Mouse (Mus musculus): Measurements from ENCODE around the gene Flrt1. TPM values are rescaled to one million over a fixed set of nuclear protein-coding genes. Genes with fewer than 3 reads are reported as not detected.

Flrt1 gene
- polyA plus RNA-seq, 1 experiment from 2014 or later, result 1.5 TPM

Other genes with a start within 250 kb of the Flrt1 start
- gene Ccdc88b, start 247.5 kb downstream of the Flrt1 start, polyA plus RNA-seq (2015; fragmentation: Nextera tagmentation; extraction: Ambion mirVana), result 18.8 and 23.0 TPM in 2 replicates
- gene Trmt112, start 196.0 kb downstream of the Flrt1 start, polyA plus RNA-seq (2015; fragmentation: Nextera tagmentation; extraction: Ambion mirVana), result 234 and 240 TPM in 2 replicates
- 276 and 282 TPM in 2 replicates for gene Prdx5, start 195.6 kb downstream of the Flrt1 start, polyA plus RNA-seq (2015; fragmentation: Nextera tagmentation; extraction: Ambion mirVana)
- 11.4 and 13.7 TPM in 2 replicates for gene Esrra, start 183.9 kb downstream of the Flrt1 start, polyA plus RNA-seq (2015; fragmentation: Nextera tagmentation; extraction: Ambion mirVana)
- 7.4 and 8.0 TPM in 2 replicates for gene Catsperz, start 180.3 kb downstream of the Flrt1 start, polyA plus RNA-seq (2015; fragmentation: Nextera tagmentation; extraction: Ambion mirVana)
- gene Kcnk4, start 171.2 kb downstream of the Flrt1 start, polyA plus RNA-seq (2015; fragmentation: Nextera tagmentation; extraction: Ambion mirVana), result 3.6 and 5.0 TPM in 2 replicates
- gene Bad, start 163.9 kb downstream of the Flrt1 start, polyA plus RNA-seq (2015; fragmentation: Nextera tagmentation; extraction: Ambion mirVana), result 66.7 and 69.9 TPM in 2 replicates
- 12.3 and 19.5 TPM in 2 replicates for gene Gpr137, start 163.2 kb downstream of the Flrt1 start, polyA plus RNA-seq (2015; fragmentation: Nextera tagmentation; extraction: Ambion mirVana)
- gene Ppp1r14b, start 130.8 kb downstream of the Flrt1 start, polyA plus RNA-seq (2015; fragmentation: Nextera tagmentation; extraction: Ambion mirVana), result 421 and 425 TPM in 2 replicates
- gene Plcb3, start 129.3 kb downstream of the Flrt1 start, polyA plus RNA-seq (2015; fragmentation: Nextera tagmentation; extraction: Ambion mirVana), result 6.2 and 7.3 TPM in 2 replicates
- gene Fkbp2, start 125.2 kb downstream of the Flrt1 start, polyA plus RNA-seq (2015; fragmentation: Nextera tagmentation; extraction: Ambion mirVana), result 90.6 and 99.5 TPM in 2 replicates
- gene Vegfb, start 118.1 kb downstream of the Flrt1 start, polyA plus RNA-seq (2015; fragmentation: Nextera tagmentation; extraction: Ambion mirVana), result 23.9 and 24.8 TPM in 2 replicates
- gene Dnajc4, start 113.2 kb downstream of the Flrt1 start, polyA plus RNA-seq (2015; fragmentation: Nextera tagmentation; extraction: Ambion mirVana), result 17.9 and 21.3 TPM in 2 replicates
- 32.4 and 34.6 TPM in 2 replicates for gene Nudt22, start 109.6 kb downstream of the Flrt1 start, polyA plus RNA-seq (2015; fragmentation: Nextera tagmentation; extraction: Ambion mirVana)
- gene Trpt1, start 109.6 kb downstream of the Flrt1 start, polyA plus RNA-seq (2015; fragmentation: Nextera tagmentation; extraction: Ambion mirVana), result 5.2 and 5.8 TPM in 2 replicates
- 217 and 226 TPM in 2 replicates for gene Fermt3, start 86.3 kb downstream of the Flrt1 start, polyA plus RNA-seq (2015; fragmentation: Nextera tagmentation; extraction: Ambion mirVana)
- 149 and 196 TPM in 2 replicates for gene Stip1, start 65.8 kb downstream of the Flrt1 start, polyA plus RNA-seq (2015; fragmentation: Nextera tagmentation; extraction: Ambion mirVana)
- 15.3 and 16.6 TPM in 2 replicates for gene Macrod1, start 48.9 kb downstream of the Flrt1 start, polyA plus RNA-seq (2015; fragmentation: Nextera tagmentation; extraction: Ambion mirVana)
- 166 TPM in 2 replicates for gene Otub1, start 100.6 kb upstream of the Flrt1 start, polyA plus RNA-seq (2015; fragmentation: Nextera tagmentation; extraction: Ambion mirVana)
- 1,177 and 1,274 TPM in 2 replicates for gene Cox8a, start 111.9 kb upstream of the Flrt1 start, polyA plus RNA-seq (2015; fragmentation: Nextera tagmentation; extraction: Ambion mirVana)
- 63.9 TPM in 2 replicates for gene Naa40, start 135.5 kb upstream of the Flrt1 start, polyA plus RNA-seq (2015; fragmentation: Nextera tagmentation; extraction: Ambion mirVana)
- gene Rcor2, start 161.6 kb upstream of the Flrt1 start, polyA plus RNA-seq (2015; fragmentation: Nextera tagmentation; extraction: Ambion mirVana), result 7.3 and 8.1 TPM in 2 replicates
- 48.1 and 65.1 TPM in 2 replicates for gene Mark2, start 236.1 kb upstream of the Flrt1 start, polyA plus RNA-seq (2015; fragmentation: Nextera tagmentation; extraction: Ambion mirVana)